Mouse (Mus musculus) hindbrain, embryonic 12.5 days (tissue): ENCODE measurements at regions not wholly inside any gene's neighbourhood (a gene's known extent, or its start where the extent isn't known, plus 50 kb on each side); places are given as distances from the start of the nearest gene placed in this dataset.

Experiments used
- ATAC-seq: fragments of 200-750 bp; cut with Nextera tagmentation; 2 replicates; pipeline ENCODE4 v1.8.0; 2017; ENCODE audit warnings: moderate TSS enrichment; ENCODE audit not compliant: low FRiP score
- H3K27ac ChIP-seq: fragments of 300-500 bp; sonication (generic); 2 replicates; pipeline ENCODE4 v1.5.1; 2016; ENCODE audit warnings: mild to moderate bottlenecking
- H3K27me3 ChIP-seq: fragments of 300-500 bp; sonication (generic); 2 replicates; pipeline ENCODE4 v1.6.1; 2016; ENCODE audit warnings: mild to moderate bottlenecking
- H3K36me3 ChIP-seq: fragments of 300-500 bp; sonication (generic); 2 replicates; pipeline ENCODE4 v1.6.1; 2016; ENCODE audit warnings: mild to moderate bottlenecking
- H3K4me1 ChIP-seq: fragments of 300-500 bp; sonication (generic); 2 replicates; pipeline ENCODE4 v1.6.1; 2016
- H3K4me2 ChIP-seq: fragments of 300-500 bp; sonication (generic); replicated peaks from 2 replicates; pipeline ENCODE4 v1.6.1; 2016; ENCODE audit warnings: mild to moderate bottlenecking
- H3K4me3 ChIP-seq: fragments of 300-500 bp; sonication (generic); 2 replicates; pipeline ENCODE4 v1.5.1; 2016; ENCODE audit warnings: mild to moderate bottlenecking
- H3K9ac ChIP-seq: fragments of 300-500 bp; sonication (generic); 2 replicates; pipeline ENCODE4 v1.6.1; 2016; ENCODE audit warnings: mild to moderate bottlenecking, moderate library complexity
- H3K9me3 ChIP-seq: fragments of 300-500 bp; sonication (generic); replicated peaks from 2 replicates; pipeline ENCODE4 v1.6.1; 2016; ENCODE audit warnings: mild to moderate bottlenecking
- WGBS: fragments of 180-500 bp; shearing (Covaris S2); methylation state at CpG from one replicate; pipeline ENCODE4 v1.1.7; 2016; 5-methylcytosine and 5-hydroxymethylcytosine counted together

DNA sequence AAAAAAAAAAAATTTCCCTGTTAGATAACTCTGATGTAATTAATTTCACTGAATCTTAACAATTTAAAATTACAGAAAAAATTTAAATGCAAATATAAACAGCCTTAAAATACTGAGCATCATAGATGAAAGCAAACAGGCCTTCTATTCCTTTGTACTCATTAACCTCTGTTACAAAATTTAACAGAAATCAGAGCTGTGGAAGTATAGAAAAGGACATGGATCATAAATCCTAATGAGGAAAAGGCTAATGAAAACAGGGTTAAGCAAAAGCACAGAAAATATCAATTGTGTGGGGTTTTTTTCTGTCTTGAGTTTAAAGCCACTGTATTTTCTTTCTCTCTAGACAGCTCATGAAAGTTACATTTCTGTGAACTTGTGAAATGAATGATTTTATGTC is 164.6 kb upstream of the Tmem161b start:
- no peak overlapping the region; the same call in 1 of the 2 replicates for H3K9ac ChIP-seq
- H3K4me1 ChIP-seq, result peaks cover 38% of the 10 kb centered on the region
- H3K9me3 ChIP-seq, result no peaks in the 10 kb centered on the region
- H3K4me2 ChIP-seq, result no peak overlapping the region
- peak overlapping the region; percentile 91 for H3K27ac ChIP-seq
- H3K36me3 ChIP-seq, result no peaks in the 10 kb centered on the region
- no peak overlapping the region for H3K4me3 ChIP-seq
- no peak for ATAC-seq
- H3K27me3 ChIP-seq, result no peaks in the 10 kb centered on the region

DNA sequence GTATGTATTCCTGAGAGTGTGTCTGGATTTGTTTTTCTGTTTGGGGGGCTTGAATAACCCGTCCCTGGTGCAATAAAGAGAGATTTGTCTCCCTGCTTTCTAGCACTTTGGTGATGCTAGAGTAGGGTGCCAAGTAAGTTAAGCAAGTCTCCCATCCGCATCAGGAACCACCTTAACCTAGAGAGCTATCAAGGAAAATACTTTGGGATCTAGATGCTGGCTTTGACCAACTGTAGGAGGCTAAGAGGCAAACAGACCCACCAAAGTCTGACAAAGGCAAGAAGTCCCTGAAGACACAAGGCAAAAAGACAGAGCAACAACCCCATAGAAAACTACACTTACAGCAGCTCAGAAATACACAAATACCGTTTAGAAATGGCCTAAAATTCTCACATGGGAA is 163.8 kb upstream of the Tmem161b start:
- Histone ChIP-seq H3K27me3 (no peaks in the 10 kb centered on the region), H3K27ac (peak overlapping the region; percentile 95), H3K4me1 (peaks cover 41% of the 10 kb centered on the region), H3K4me3 (no peak overlapping the region), H3K9ac (0 out of 2 replicates have a peak overlapping the region, but pooled peaks have one; percentile 23), H3K36me3 (no peaks in the 10 kb centered on the region), H3K9me3 (no peaks in the 10 kb centered on the region), H3K4me2 (peak overlapping the region; percentile 24; the same call in 1 of the 2 replicates)
- WGBS, result 47% methylated on average over 3 of the region's 3 CpGs
- ATAC-seq, result no peak

GRCm38 (mm10) chr13:84059031-84059651 is 163.0 kb upstream of the Tmem161b start:
- Histone ChIP-seq H3K4me3 (peak overlapping the region; percentile 7), H3K27ac (peak overlapping the region; percentile 95), H3K4me2 (peak overlapping the region; percentile 43), H3K36me3 (no peaks in the 10 kb centered on the region), H3K27me3 (no peaks in the 10 kb centered on the region), H3K9me3 (no peaks in the 10 kb centered on the region), H3K4me1 (peaks cover 43% of the 10 kb centered on the region), H3K9ac (peak overlapping the region; percentile 44; the same call in 1 of the 2 replicates)
- ATAC-seq, result peak; percentile 78
- 4% methylated on average over 10 of the region's 10 CpGs for WGBS

GRCm38 (mm10) chr13:84059661-84060452 is 162.2 kb upstream of the Tmem161b start:
- Histone ChIP-seq H3K9ac (0 out of 2 replicates have a peak overlapping the region, but pooled peaks have one; percentile 44), H3K4me1 (peaks cover 48% of the 10 kb centered on the region), H3K27ac (peak overlapping the region; percentile 95), H3K9me3 (no peaks in the 10 kb centered on the region), H3K4me3 (no peak overlapping the region), H3K27me3 (no peaks in the 10 kb centered on the region), H3K4me2 (peak overlapping the region; percentile 43), H3K36me3 (no peaks in the 10 kb centered on the region)
- 5% methylated on average over 5 of the region's 5 CpGs for WGBS
- peak; percentile 83 for ATAC-seq

- peaks cover 48% of the 10 kb centered on the region for H3K4me1 ChIP-seq
Measured at GRCm38 (mm10) chr13:84060453-84060834, 161.7 kb upstream of the Tmem161b start.

DNA sequence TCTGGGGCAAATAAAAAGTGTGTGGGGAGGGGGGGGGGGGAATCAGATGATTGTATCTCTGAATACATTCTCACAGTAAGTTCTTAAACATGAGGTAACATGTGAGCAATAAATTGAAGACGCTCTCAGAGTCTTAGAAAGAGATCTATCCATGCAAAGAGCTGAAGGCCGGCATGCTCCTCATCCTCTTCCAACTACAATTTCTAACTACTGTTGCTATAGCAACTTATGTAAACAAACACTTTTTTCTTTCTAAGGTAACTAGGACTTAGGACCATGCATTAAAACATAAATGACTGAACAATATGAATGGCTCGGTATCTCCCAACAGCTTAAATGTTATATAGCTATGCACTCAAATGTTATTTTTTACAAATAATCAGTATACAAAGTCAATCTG is 161.2 kb upstream of the Tmem161b start:
- Histone ChIP-seq H3K27ac (peak overlapping the region; percentile 95), H3K9ac (no peak overlapping the region), H3K27me3 (no peaks in the 10 kb centered on the region), H3K9me3 (no peaks in the 10 kb centered on the region), H3K36me3 (no peaks in the 10 kb centered on the region), H3K4me3 (no peak overlapping the region), H3K4me2 (peak overlapping the region; percentile 43; the same call in 1 of the 2 replicates), H3K4me1 (peaks cover 48% of the 10 kb centered on the region)
- 50% methylated on average over 3 of the region's 3 CpGs for WGBS
- ATAC-seq, result no peak

More at GRCm38 (mm10) chr13:84060453-84060834, 161.7 kb upstream of the Tmem161b start:
- Histone ChIP-seq H3K27me3 (no peaks in the 10 kb centered on the region), H3K4me2 (peak overlapping the region; percentile 43), H3K27ac (peak overlapping the region; percentile 95), H3K9me3 (no peaks in the 10 kb centered on the region), H3K36me3 (no peaks in the 10 kb centered on the region), H3K4me3 (no peak overlapping the region), H3K9ac (no peak overlapping the region)
- WGBS, result 41% methylated on average over 3 of the region's 3 CpGs
- ATAC-seq, result no peak

GRCm38 (mm10) chr13:84061820-84062480 is 160.1 kb upstream of the Tmem161b start:
- Histone ChIP-seq H3K27me3 (no peaks in the 10 kb centered on the region), H3K4me2 (peak overlapping the region; percentile 42), H3K36me3 (no peaks in the 10 kb centered on the region), H3K9me3 (no peaks in the 10 kb centered on the region), H3K4me3 (peak overlapping the region; percentile 12), H3K9ac (peak overlapping the region; percentile 38), H3K27ac (peak overlapping the region; percentile 92), H3K4me1 (peaks cover 51% of the 10 kb centered on the region)
- ATAC-seq, result no peak
- WGBS, result 25% methylated on average over 7 of the region's 7 CpGs

DNA sequence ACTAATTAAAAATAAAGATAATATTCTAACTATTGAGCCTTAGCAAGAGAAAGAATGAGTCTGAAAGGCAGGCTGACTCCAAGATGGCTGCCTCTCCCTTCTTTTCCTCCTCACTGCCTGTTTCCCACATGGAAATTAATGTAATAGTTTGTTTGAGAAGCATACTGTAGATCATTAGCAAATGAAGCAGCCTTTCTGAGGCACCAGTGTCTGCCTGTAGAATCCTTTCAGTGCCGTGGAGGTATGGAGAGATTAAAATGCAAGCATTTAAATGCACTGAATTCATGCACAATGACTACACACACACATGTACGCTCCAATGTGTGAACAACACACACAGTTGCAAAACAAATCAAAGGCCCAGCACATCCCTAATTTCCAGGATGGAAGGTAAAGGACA is 159.5 kb upstream of the Tmem161b start:
- no peaks in the 10 kb centered on the region for H3K27me3 ChIP-seq
- 45% methylated on average over 2 of the region's 2 CpGs for WGBS
- peak overlapping the region; percentile 44 for H3K9ac ChIP-seq
- peak overlapping the region; percentile 92 for H3K27ac ChIP-seq
- peak overlapping the region; percentile 42; the same call in 1 of the 2 replicates for H3K4me2 ChIP-seq
- no peaks in the 10 kb centered on the region for H3K36me3 ChIP-seq
- H3K4me1 ChIP-seq, result peaks cover 55% of the 10 kb centered on the region
- H3K4me3 ChIP-seq, result no peak overlapping the region
- ATAC-seq, result no peak
- H3K9me3 ChIP-seq, result no peaks in the 10 kb centered on the region

DNA sequence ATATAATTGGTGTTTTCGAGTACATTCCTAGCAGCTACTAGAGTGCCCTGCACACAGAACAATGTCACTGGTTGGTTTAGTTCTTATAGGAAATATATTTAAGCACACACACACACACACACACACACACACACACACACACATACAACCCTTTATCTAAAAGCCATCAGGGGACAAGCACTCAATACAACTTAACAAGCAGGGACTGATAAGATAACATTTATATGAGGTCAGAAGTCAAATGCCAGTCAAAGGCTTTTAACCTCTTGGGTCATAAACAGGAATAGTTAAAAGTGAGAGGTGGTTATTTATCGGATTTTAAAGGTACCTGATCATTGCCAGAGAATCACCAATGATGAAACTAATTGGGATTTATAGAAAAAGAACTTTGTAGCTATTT is 158.7 kb upstream of the Tmem161b start:
- Histone ChIP-seq H3K9ac (0 out of 2 replicates have a peak overlapping the region, but pooled peaks have one; percentile 27), H3K4me1 (peaks cover 53% of the 10 kb centered on the region)
- no peak for ATAC-seq

GRCm38 (mm10) chr13:84064291-84064940 is 157.7 kb upstream of the Tmem161b start:
- WGBS, result 44% methylated on average over 5 of the region's 5 CpGs
- Histone ChIP-seq H3K4me1 (peaks cover 46% of the 10 kb centered on the region), H3K4me2 (peak overlapping the region; percentile 24), H3K36me3 (no peaks in the 10 kb centered on the region), H3K9ac (no peak overlapping the region; the same call in 1 of the 2 replicates), H3K4me3 (peak overlapping the region; percentile 14; the same call in 1 of the 2 replicates), H3K27me3 (no peaks in the 10 kb centered on the region), H3K27ac (peak overlapping the region; percentile 82), H3K9me3 (no peaks in the 10 kb centered on the region)
- no peak for ATAC-seq

More for the DNA sequence above, 158.7 kb upstream of the Tmem161b start:
- Histone ChIP-seq H3K27me3 (no peaks in the 10 kb centered on the region), H3K27ac (peak overlapping the region; percentile 78), H3K36me3 (no peaks in the 10 kb centered on the region), H3K4me2 (peak overlapping the region; percentile 35), H3K9me3 (no peaks in the 10 kb centered on the region), H3K4me3 (0 out of 2 replicates have a peak overlapping the region, but pooled peaks have one; percentile 15)
- WGBS, result 45% methylated on average over 2 of the region's 2 CpGs

DNA sequence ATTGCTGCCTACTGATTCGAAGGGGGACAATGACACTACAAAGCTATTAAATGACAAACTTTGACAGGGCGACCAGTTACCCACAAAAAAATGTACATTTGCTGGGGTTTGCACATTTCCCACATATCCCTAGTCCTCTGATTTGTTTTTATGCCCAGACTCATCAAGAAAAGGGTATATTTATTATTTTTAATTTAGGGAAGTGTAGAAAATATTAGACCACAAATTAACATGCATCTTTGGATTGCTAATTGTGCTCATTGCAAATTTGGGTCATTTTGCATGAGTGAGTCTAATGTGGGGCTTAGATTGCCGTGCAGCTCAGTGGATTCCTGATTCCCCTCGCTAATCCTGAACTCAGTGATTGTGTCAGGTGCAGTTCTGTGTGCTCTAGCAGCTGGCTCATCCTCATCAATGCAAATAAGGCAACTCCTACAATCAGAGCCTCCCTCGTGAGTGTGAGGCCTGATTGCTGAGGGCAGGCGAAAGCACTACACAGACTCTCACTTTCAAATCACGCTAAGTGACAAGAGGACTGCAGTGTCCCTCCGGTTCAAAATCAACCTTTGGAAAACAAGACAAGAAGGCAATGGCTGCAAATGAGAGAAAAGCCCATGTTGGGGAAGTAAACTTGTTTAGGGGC is 156.7 kb upstream of the Tmem161b start:
- H3K9ac ChIP-seq, result no peak overlapping the region
- H3K4me2 ChIP-seq, result 0 out of 2 replicates have a peak overlapping the region, but pooled peaks have one; percentile 11
- H3K4me3 ChIP-seq, result no peak overlapping the region
- H3K27me3 ChIP-seq, result no peaks in the 10 kb centered on the region
- no peaks in the 10 kb centered on the region for H3K9me3 ChIP-seq
- peak; percentile 83 for ATAC-seq
- 36% methylated on average over 8 of the region's 8 CpGs for WGBS
- no peaks in the 10 kb centered on the region for H3K36me3 ChIP-seq
- peaks cover 36% of the 10 kb centered on the region for H3K4me1 ChIP-seq
- H3K27ac ChIP-seq, result peak overlapping the region; percentile 85
